Mouse (Mus musculus) bone marrow, adult 2 months (tissue): ENCODE measurements around the gene Stxbp3.

Source experiments
- CTCF ChIP-seq: fragments of 200-500 bp; IDR thresholded peaks from 2 replicates; pipeline ENCODE4 v1.5.1; 2011; ENCODE audit warnings: low read length, control low read depth; ENCODE audit not compliant: control insufficient read depth, insufficient read depth
- POLR2A ChIP-seq: fragments of 200-500 bp; IDR thresholded peaks from 2 replicates; pipeline ENCODE4 v1.6.1; 2011; ENCODE audit warnings: low read depth, mild to moderate bottlenecking, control low read depth, low read length, borderline replicate concordance; ENCODE audit not compliant: control insufficient read depth

- TF ChIP-seq CTCF (no peak), POLR2A (no peak)
These were observed 47.9 kb downstream of the Stxbp3 start for GRCm38 (mm10) chr3:108792420-108792819.
